Mouse (Mus musculus) adrenal gland, postnatal 36 days (tissue): ENCODE measurements around the gene Ndufb10. TPM values are rescaled to one million over a fixed set of nuclear protein-coding genes. Genes with fewer than 3 reads are reported as not detected.

Source experiments
- DNase-seq, 2 experiments: peaks; one replicate each; pipeline ENCODE4 v3.0.0; 2021; ENCODE audit warnings: mixed read lengths in 1 of 2
- total RNA-seq, 2 experiments: library from RNA; stranded (reverse); gene quantifications; 2 replicates each; pipeline ENCODE4 v1.2.3; 2021

Gene Ndufb10
- total RNA-seq, 2 experiments from 2014 or later, result 239 to 246 TPM

DNA sequence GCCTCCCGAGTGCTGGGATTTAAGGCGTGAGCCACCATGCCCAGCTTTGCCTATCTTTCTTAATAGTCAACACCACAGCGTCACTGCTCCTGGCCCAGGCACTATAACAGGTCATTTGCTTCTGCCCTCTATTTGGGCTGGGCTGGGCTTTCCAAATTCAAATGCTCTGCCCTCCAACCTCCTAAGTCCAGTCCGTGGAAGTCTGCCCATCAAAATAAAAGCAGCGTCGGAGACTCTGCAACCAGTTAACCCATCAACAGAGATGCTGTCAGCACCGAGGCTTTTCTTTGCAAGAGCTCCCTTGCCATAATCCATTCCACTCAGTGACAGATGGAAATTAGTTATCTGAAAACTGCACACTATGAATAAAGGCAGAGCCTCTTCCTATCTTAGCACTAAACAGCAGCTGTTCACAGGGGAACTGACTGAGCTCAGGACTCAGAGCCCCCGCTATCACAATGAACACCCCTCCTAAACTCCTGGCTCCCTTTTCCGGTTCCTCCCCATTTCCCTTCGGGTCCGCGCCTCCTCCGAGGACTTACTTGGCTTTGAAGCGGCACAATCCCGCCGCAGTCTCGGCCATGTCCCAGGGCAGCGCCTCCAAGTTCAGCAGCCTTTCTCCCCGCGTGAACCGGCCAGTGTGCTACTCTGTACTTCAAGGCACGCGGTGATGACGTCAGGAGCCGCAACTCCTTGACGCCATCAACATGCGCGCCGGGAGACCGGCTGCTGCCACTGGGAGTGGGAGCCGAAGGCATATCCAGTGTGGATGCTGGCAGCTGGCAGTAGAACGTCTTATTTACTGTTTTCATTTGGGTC is 17.1 kb downstream of the Ndufb10 start, which contains the start of gene Tbl3:
Gene Tbl3, minus strand, starts transcription at position 679 of the 819 bp plus-strand sequence.
- DNase-seq, result peak; percentile 94 to 95

DNA sequence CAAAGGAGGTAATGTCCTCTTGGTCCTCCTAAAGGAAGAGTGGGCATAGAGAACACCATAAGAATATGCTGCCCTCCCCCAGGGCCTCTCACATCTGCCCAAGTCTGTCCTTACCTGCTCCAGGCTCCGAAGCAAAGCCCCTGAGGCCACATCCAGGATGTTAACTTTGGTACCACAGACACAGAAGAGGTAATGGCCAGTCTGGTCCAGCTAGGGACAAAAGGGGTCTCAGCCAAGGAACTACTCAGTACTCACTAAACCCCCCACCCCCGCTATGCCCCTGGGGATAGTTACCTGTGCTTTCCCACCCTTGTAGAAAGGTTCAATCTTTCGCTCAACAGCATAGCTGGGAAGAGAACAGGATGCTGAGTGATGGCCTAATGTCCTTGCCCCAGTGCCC is 18.5 kb downstream of the Ndufb10 start:
- DNase-seq, result no peak

DNA sequence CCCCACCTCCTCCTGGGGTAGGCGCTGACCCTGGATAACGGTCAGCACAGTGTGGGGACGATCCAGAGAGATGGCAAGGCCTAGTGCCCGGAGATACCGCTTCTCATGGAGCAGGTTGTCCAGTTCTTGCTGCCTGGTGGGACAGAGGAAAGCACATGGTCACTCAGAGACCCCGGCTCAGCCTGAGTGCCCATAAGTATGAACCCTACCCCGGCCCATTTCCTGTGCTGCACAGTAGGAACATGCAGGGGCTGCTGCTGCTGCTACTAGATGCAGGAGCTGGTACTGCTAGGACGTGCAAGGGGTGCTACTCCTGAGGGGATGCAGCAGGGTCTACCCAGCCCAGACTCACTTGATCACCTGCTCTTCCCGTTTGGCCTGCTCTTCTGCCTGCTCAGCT is 23.0 kb downstream of the Ndufb10 start:
- DNase-seq, result no peak

DNA sequence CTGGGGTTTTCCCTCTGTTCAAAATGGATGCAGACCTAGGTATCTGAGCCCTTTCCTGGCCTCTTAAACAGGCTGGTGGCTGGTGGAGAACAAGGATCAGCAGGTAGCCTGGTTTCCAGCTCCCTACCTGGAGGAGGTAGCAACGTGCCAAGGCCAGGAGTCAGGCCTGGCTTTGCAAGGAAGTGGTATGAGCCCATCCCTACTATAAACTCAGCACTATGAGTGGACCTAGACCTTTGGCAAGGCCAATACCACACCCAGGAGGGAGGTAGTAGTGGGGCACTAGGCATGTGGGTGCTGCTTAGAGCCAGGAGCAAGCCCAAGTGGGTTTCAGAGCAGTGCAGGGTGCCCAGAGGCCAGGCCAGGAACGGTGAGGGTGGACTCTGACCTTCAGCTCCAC is 24.8 kb downstream of the Ndufb10 start:
- no peak for DNase-seq

DNA sequence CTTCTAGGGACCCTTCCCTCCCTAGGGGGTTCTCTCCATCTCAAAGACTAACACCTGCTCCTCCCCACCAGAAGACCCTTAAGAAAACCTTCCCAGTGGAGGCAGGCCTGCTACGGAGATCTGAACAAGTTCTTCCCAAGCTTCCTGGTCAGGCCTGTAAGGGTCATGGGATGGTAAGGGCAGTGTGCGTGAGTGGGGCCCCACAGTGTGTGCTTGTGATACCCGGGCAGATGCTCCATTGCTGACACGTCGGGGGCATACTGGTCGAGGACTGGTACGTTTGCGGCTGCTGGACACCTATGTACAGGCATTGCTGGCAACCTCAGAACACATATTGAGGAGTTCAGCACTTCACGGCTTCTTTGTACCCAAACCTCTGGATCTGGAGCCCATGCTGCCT is 25.6 kb downstream of the Ndufb10 start:
- DNase-seq, result no peak

DNA sequence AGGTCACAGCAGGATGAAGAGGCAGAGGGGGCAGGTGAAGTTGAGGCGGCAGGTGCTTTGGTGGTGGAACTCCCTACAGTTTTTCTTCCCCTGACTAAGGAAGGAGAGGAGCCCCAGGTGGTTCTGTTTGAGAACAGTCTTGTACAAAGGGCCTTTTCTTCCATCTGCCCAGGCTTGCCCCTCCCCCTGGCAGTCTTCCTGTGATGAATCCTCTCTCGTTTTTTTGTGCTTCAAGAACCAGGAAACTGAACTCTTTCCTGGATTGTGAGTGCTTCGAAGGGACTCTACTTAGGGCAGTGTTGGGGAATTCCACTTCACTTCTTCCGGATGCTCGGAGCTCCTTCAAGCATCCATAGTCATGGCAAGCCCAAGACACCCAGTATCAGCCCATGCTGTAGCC is 26.3 kb downstream of the Ndufb10 start:
- DNase-seq, result no peak

DNA sequence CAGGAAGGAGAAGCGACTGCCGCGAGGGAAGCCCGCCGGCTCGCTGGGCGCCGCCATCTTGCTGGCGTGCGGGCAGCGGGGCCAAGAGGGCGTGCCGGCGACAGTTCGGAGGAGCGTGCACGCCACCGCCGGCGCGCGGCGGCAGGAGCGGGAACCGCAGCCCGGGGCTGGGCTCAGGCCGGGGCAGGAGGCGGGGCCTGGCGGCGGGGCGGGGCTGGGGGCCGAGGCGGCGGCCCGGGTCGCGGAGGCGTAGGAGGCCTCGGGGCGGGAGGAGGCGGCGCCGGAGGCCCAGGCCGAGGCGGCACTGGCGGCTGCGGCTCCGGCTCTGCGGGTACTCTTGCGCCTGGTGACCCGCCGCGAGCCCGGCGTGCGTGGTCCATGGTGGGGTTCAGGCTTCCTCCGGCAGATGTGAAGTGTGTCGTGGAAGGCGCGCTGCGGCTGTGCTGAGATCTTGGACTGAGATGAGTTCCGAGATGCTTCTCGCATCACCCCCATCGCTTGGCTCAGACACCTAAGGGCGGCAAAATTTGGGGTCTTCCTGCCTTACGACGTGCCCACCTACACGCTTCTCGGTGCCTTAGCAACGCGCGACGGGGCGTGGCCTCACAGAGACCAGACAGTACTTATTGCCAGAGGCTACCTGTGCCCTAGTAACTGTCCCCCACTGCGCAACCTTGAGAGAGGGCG is 28.1 kb downstream of the Ndufb10 start, which contains the start of the genes Gfer and Noxo1:
Gene Gfer, minus strand, starts transcription at position 146 of the 687 bp plus-strand sequence.
Gene Noxo1, plus strand, starts transcription at position 224 of the 687 bp plus-strand sequence.
- DNase-seq, result peak; percentile 95 to 97

DNA sequence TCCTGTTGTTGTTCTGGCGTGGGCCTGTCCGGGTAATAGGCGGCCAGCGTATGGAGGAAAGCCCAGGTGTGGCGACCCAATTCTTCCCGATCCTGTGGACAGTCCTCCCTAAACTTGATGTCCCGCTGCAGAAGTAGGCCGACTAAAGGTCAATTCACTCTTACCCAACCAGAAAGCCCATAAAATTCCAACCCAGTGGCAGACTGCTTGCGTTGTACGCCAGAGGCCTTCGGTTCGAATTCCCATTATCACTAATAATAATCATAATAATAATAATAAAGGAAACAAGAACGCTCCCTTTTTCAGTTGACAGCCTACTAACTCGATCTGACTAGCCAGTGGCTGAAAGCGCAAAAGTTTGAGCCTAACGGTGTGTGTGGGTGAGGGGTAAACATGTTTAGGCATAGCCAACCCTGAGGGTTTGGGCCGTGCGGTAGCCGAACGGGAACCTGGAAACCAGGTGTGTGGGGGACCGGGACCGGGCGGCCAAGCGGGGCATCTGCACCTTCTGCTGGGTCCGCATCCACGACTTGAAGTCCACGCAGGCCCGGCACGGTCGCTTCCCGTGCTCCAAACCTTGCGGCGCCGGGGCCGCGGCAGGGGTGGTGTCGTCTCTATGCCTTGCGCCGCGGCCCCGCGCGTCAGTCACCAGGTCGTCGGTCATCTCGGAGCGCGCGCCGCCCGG is 28.8 kb downstream of the Ndufb10 start:
- DNase-seq, result no peak

DNA sequence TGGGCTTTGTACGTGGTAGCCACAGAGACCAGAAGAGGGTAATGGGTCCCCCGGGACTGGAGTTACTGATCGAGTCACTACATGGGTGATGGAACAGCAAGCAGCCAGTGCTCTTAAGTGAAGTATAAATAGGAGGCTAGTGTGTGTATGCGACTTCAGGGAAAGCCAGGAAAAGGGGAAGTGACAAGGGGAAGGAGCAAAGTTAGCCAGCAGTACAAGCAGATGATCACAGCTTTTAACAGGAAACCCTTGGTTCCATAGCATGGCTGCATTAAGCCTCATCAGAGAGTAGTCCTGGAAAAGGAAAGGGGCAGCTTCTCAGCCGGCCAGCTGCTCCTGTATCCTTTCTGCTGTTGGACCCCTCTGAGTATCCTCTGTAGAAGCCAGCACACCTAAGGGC is 31.9 kb downstream of the Ndufb10 start:
- DNase-seq, result no peak

DNA sequence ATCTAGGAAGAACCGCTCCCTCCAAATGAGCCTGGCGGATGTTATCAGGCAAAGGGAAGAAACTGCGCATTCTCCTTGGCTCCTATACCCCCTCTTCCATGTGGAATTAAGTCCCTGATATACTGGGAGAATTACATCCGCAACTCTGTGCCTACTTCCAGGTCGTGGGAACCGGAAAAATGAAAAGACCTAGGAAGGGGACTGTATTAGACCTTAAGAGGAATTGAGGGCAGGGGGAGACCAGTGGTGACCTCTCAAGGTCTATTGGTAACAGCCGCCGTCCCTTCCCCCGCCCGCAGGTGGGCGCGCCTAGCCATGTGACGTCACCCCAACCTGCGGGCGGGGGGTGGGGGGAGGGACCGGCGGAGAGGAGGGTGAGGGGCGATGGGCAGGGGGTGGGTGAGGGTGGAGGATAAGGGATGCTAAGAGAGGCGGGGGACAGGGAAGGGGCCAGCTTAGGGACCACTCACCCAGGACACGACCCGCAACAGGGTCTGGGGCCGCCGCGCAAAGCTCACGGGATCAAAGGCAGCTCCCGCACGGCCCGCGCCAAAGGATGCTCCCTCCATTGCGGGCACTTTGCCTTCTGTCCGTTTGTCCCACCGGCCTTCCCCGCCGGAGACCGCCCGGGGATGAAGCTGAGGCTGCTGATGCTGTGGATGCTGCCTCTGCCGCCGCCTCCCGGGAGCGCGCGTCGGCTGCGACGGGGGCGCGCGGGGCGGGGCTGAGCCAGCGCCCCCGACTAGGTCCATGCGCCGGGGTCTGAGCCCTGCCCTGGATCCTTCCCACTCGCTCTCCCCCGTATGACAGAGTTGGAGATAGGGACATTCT is 34.8 kb downstream of the Ndufb10 start, which contains the start of gene Syngr3:
Gene Syngr3, minus strand, starts transcription at position 705 of the 831 bp plus-strand sequence.
- DNase-seq, result peak in 1 of 2 experiments; percentile 17

DNA sequence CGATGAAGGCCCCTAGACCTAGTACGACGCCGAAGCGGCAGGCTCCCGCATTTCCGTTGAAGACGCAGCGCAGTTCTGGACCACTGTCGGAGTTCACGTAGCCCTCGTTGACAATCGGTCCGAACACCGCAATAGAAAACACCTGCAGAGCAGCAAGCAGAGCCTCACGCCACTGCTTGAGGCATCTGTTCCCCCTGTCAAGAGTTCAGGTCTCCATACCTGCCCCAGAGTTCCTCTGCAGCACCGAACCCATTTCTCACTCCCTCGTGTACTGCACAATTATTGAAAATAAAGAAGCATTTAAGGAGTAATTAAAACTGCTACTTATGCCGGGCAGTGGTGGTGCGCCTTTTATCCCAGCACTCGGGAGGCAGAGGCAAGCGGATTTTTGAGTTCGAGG is 36.7 kb downstream of the Ndufb10 start:
- DNase-seq, result no peak

DNA sequence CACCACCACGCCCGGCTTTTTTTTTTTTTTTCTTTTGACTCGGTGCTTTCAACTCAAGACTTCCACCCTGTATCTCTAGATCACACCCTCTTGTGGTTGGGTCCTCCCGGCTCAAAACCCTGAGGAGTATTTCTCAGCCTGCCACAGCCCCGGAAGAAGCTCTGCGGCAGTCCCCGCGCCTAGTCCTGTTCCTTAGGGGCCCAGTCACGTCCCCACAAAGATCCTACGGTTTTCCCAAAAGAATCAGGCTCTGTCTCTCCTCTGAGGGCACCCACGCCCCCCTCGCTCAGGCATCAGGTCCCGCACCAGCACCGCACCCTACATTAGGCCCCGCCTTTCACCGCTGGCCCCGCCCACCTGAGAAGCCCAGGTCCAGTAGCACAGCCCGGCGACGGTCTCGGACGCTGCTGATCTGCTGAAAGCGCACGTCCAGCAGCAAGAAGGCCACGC is 37.1 kb downstream of the Ndufb10 start:
- peak; percentile 76 to 81 for DNase-seq

DNA sequence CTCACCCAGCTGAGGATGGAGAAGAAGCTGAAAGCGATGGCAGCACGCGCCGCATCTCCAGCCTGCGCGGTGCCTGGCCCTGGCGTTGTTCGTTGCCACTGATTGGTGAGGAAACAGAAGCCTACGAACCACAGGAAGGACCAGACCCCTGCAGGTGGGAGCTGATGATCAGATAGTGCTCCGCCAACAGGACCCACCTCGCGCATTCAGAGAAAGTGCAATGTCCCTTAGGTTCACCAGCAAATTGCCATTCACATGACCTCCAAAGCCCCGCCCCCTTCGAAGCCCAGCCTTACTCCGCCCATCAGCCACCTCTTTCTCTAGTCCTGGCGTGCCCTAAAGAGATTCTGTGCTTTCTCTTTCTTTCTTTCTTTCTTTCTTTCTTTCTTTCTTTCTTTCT is 37.8 kb downstream of the Ndufb10 start:
- peak; percentile 42 to 67 for DNase-seq

DNA sequence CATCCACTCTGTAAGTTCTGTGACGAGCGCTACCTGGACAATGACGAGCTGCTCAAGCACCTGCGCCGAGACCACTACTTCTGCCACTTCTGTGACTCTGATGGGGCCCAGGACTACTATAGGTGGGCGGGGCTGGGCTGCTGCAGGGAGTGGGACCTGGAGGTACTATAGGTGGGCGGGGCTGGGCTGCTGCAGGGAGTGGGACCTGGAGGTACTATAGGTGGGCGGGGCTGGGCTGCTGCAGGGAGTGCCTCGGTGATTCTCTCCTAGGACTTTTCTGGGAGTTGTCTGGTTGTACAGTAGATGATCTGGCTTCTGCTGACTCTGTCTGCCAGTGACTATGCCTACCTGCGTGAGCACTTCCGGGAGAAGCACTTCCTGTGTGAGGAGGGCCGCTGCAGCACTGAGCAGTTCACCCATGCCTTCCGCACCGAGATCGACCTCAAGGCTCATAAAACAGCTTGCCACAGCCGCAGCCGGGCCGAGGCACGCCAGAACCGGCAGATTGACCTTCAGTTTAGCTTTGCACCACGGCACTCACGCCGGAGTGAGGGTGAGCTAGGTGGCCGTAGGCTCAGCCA is 46.7 kb downstream of the Ndufb10 start:
- DNase-seq, result no peak

DNA sequence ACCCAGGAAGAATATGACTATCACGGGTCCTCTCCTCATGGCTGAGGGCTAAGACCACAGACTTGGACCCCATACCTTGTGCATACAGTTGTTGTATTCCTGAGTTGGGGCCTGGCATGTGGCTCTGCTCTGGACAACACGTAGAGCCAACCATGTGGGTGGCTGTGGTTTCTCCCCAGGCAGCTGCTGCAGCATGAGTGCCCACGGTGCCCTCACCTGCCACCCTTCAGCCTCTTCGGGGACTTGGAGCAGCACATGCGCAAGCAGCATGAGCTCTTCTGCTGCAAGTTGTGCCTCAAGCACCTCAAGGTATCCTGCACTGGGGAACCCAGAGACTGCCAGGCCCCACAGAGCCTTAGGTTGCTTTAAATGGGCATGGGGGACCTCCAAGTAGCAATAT is 47.4 kb downstream of the Ndufb10 start:
- DNase-seq, result no peak

DNA sequence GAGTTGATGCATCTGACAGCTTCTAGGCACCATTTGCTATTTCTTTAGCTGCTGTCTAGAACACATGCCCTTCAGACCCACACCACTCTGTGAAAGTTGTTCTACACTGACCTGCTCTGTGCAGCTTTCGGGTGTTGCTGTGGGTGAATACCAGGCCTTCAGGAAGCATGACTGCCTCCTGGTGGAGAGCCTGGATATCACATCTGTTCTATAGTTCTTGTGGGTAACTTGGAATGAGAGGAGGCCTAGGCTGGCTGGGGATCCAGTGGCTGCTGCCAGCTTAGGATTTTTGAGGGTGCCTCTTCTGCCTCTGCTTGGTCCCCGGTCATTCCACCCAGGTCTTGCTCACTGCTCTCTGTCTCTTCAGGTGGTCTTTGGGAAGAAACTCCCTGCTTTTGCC is 48.1 kb downstream of the Ndufb10 start:
- DNase-seq, result peak; percentile 40 to 72

DNA sequence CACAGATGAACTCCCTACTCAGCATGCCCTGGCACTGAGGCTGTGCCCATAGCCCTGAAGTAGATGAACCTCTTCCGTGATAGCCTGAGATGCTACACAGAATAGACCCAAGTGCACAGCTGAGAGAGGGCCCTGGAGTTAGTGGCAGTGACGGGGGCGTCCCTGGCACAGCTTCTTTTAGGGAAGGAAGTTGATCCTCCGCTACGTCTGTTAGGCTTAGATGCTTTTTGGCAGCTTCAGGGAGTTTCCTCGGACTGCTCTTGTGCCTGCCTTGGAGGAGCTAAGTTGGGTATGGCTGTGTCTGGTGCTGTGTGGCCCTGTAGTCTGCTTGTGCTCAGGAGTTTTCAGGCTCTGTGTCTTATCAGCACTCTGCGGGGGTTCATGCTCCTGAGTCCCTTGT is 50.0 kb downstream of the Ndufb10 start:
- DNase-seq, result no peak

DNA sequence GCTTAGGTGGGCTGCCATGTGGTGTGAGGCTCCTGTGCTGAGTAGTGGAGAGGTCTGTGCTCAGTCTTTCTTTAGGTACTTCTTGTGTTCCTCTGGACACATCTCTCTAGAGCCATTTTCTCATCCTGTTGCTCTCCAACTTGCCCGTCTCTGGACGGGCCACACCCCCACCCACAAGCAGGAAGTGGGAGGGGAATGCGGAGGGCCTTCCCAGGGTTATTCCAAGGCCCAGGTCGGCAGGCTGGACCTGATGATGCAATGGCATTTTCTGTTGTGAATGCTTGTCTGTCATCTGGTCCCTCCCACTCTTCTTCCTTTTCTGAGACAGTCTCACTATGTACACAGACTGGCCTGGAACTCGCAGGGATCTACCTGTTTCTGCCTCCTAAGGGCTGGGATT is 52.1 kb downstream of the Ndufb10 start:
- peak; percentile 81 to 82 for DNase-seq
